Mouse (Mus musculus) mature B cell (primary cell): ENCODE results near the gene Fgfr2.

Source experiments
- in situ Hi-C: fragments of 300-500 bp; cut with MboI; formaldehyde crosslinking; loops from 2 replicates; pipeline ENCODE4 v1.14.3; 2019

Gene Fgfr2

DNA sequence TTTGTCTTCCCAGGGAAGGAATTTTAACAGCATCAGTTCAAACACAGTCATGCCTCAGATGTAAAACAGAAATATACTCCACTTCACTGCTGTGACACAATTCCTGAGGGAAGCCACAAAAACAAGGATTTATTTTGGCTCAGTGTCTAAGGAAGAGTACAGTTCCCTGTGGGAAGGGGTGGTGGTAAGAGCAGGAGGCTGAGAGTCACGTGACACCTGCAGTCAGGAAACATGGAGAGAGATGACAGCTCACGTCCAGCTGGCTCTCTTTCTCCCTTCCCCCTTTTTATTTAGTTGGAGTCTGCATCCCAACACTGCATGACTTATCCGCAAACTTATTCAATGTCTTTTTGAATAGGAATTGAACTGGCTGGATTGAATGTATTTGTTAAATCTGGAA, 1475.6 kb downstream of the Fgfr2 start:
- in situ Hi-C loops = no loop called here

DNA sequence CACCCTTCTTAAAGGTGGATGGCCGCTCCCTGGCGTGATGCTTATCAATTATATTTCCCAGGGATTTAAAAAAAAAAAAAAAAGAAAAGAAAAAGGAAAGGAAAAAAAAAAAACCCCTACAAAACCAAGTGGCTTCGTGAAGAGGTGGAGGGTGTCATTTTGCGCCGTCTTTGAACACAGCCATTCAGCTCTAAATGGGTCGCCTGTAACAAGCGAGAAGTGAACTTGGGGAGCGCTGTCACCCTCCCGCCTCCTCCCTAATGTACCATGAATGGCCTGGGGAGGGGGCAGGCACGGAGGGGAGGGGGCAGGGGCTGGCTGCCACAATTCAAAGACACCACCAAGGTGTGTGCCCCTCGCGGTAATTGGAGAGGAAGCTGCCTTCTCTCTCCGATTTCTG, 1478.6 kb downstream of the Fgfr2 start:
- in situ Hi-C loops = no loop called here

DNA sequence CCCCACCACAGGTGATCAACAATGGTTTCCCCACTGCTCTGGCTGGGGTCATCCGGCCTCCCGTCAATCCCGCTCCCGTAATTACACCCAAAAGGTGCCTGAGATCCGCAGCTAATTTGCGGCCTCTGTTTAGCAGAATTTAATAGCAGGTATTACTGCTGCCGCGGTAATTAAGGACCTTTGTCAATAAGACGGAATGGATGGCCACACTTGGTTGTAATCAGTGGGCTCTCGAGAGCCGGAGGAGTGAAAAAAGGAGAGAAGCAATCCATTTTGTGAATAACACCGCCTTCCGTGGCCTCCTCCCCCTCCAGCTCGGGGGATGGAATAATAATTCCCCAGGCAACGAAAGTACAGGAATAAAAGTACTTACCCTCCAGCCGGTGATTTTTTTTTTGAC, 1479.1 kb downstream of the Fgfr2 start:
- in situ Hi-C loops = no loop called here

DNA sequence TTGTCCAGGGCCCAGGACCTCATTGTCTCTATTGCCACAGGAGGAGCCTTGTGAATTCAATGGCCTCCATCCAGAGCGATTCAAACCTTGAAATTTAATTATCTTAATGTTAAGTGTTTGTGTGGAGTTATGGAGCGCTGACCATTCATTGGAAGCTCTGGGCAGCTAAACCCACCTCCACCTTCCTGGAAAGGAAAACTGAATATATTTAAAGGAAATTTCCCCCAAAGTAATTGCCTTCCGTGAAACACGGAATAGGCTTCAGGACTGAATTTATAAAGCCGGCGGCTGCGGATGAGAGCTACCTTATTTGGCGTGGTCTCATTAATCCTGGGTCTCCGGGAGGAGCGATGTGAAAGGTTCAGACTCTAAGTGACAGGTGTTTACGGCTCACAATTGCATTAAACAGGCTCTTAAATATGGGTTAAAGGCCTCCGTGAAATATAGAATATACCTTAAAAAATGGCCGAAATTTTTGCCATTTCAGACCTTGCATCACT, 1479.8 kb downstream of the Fgfr2 start:
- in situ Hi-C loops = no loop called here

DNA sequence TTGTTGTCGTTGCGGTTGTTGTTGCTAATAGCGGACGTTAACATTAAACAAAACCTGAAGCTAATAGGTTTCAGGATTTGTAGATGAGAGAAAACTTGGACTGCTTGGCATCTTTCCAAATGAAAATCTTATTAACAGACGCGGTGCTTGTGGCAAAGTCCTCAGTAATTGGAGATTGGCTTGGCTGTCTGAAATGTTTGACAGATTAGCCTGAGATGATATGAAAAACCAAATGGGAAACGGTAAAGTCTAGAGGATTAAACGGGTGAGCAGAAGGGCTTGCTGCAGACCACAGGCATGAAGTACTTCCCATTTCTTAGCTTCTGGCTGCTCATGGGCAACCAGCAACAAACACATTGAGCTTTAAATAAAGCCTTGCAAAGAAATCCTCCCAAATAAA, 1493.6 kb downstream of the Fgfr2 start:
- in situ Hi-C loops = no loop called here

DNA sequence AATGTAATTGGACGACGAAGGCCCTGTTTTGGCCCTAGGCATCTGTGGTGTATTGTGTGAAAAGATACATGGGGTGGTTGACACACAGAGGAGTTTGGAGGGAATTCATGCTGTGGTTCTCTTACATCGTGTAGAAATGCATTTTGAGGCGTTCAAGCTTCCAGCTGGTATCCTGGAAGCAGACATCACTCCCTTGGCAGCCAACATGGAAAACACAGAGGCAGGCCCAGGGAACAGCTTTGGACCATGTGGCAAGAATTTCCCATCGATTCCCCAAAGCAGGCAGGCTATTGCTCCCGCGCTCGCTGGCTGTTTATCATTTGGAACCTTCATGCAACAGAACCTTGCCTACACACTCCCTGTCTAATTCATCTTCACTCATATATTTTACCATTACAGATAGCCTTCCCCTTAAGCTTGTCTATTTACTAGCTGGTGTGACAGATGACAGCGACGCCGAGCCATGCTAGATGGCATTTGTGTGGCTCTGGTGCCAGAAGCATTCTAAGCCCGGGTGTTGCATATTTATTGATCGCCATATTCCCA, 1494.2 kb downstream of the Fgfr2 start:
- in situ Hi-C loops = no loop called here

DNA sequence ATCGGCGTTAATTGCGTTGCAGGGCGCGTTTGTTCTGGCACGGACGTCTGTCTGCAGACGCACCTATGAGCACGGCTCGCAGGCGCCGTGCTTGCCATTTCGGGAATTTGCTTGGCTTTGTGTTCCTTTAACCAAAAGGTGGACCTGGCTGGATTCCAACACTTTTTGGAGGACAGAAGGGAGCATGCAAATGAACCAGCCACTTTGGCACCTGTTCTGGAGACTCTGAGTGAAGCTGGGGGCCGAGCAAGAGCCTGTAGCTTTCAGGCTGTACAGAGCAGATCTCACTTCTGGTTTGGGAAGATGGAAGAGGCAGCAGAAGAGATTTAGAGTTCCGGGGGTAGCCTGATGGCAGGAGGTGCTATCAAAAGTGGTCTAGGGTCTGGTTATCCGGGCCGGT, 1494.8 kb downstream of the Fgfr2 start:
- in situ Hi-C loops = no loop called here

DNA sequence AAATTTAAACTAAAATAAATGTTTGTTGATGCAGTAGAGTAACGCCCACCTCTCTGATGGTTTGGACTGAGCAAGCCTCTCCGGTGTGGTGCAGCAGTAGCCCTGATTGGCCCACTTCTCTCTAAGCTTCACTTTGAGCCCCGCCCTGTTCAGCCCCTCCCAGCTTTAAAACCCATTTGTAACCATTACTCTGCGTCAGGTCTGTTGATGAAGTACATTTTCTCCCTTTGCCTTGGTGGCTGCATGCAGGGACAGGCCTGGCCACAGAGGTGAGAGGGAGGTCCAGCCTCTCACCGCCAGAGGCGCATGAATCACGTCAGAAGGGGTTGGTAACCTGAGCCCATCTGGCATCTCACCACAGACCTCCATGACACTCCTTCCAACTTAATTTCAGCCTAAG, 1513.5 kb downstream of the Fgfr2 start:
- in situ Hi-C loops = no loop called here

DNA sequence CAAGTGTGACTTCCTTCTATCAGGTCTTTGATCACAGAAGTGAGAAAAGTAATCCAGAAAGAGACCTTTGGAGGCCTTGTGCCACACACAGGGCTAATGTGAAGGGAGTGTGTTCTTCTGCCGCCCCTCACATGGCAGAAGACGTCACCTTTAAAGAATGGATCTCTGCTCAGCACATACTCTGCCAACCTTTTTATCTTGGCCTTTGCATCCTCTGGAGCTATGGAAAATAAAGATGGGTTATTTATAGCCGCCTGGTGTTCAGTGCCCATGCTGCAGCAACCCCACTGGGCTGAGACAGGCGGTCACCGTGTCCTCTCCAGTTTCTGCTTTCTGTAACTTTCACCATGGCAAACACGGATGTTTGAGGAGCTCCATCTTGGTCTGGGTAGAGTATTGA, 1515.1 kb downstream of the Fgfr2 start:
- in situ Hi-C loops = no loop called here

DNA sequence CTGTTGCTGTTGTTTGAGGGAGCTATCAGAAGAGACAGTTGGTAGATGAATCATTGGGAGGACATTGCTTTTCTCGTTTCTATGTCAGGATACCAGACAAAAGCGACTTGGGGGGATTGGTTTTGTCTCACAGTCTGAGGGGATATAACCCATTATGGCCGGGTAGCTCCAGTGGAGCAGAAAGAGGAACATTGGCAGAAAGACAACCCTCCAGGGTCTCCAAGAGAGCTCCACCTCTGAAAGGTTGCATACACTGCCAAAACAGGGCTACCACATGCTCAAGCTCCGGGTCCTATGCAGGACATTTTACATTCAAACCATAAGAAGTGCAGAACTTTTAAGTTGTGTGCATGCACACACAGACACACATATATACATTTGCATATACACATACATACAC, 1517.7 kb downstream of the Fgfr2 start:
- in situ Hi-C loops = no loop called here

DNA sequence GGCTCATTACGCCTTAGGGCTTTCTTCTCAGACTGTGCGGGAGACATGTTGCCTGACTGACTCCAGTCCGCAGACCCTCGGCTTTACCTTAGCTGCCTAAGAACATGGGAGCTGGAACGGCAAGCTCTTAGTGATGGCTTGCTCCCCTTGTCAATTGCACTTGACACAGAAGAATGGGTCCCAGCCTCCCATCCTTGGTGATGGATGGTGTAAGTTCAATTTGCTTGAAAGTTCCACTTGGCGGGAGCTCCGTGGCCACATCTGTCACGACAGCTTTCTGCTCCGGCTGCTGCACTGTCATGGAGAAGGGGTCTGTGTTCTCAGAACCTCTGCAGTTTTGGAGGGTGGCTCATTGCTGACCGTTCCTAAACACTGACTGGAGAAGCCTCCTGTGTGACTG, 1518.2 kb downstream of the Fgfr2 start:
- in situ Hi-C loops = no loop called here

DNA sequence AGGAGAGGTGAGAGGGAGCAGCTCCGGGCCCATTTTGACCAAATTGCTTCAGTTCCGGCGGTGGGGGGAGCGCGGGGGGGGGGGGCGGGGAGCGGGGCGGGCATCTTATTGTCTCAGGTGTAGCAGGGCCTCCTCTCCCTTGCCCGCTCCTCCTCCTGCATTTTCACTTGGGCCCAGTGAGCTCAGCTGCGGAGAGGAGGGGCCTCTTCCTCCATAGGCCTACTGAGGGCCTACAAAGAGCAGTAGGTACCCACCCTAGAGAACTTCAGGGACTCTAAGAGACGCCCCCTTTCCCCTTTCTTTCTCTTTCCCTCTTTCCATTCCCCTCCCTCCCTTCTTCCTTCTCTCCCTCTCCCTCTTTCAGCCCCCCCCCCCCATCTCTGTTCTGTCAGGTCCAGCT, 1520.0 kb downstream of the Fgfr2 start:
- in situ Hi-C loops = no loop called here

DNA sequence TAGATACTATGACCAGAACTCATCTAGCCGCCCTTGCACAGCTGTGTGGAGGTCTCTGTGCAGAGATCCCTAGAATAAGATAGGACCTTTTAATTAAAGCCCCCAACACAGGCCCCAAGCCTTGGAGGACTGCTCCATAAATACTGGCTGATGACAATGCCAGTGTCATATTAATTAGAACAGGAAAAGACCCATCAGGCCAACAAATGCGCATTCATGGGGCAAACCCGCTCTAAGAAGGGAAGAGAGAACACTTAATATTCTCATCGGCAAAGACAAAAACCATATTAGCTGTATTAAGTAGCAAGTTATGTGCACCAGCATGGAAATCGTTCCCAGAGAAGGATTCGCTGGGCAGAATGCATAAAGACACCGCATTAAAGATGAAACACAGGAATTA, 1521.0 kb downstream of the Fgfr2 start:
- in situ Hi-C loops = no loop called here

DNA sequence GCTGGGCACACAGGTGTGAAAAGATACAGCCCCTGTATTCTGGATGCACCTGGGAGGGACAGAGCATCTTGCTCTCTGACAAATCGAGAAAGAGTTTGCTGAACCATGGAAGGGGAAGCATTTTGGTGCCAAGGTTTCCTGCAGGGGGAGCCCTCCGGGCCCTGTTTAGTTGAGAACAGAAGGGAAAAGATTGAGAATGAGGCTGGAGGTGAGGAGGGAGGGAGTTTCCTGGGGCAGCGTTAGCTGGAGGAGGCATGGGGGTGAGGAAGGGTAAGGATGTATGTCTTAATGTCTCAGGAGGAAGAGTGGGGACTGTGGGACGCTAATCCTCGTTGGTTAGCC, 1524.7 kb downstream of the Fgfr2 start:
- in situ Hi-C loops = no loop called here

DNA sequence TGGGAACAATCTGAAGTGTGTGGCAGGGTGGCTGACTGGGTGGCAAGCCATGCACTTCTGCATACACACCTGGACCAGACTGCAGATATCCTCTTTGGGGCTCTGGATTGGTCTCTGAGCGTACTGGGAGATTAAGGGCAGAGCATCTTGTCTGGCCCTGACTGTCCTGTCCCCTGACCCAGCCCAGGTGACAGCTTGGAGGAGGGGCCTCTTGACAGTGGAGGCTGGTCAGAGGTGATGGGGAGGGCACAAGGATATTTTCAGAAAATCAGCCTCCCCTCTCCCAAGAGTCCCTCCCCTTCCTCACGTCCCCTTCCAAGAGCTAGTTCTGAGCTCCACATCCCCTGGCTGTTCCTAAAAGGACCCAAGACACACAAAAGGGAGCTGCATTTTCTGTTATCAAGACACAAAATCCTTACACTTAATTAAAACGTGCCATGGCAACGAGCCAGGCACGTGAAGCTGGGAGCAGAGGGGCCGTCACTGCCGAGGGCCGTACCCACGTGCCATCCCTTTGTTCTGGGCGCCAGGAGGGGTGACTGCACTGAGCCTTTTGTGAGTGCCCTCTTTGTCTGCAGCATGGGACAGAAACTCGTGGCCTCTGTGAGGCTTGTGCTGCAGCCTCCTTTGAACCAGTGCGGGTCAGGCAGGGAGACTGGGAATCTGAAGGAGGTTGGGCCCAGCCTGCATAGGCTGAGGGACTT, 1525.2 kb downstream of the Fgfr2 start:
- in situ Hi-C loops = no loop called here

DNA sequence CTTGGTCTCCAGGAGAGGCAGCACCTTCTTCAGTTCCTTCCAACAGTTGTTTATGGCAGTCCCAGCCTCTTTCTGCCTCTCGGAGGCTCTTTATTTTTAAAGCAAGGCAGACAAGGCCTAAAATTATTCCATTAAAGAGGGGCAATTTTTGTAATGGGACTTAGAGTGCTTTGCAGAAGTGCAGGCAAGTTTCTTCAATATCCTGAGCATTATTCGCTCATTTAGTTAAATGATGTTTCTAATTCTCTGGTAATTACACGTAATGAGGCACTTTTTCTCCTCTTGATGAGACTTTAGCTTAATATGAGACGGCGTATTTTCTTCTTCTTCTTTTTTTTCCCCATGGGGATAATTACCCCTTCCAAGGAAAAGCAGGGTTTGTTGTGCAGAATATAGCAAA, 1537.6 kb downstream of the Fgfr2 start:
- in situ Hi-C loops = no loop called here

DNA sequence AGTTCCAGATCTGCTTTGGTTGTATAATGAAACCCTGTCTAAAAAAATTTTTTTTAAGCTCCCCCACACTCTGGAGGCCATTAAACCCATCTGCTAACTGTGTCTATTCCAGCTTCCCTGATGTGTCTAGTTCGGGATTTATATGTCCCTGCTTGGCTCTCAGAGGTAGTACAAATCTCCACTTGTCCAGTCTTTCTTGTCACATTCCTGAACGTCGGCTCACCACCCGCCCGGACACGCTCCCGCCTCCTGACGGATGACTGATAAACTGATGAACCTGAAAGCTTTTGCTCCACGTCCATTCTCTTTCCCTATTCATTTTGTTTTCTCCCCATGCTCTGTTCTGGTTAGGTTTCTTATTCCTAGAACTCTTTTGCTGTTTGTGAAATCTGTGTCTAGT, 1541.0 kb downstream of the Fgfr2 start:
- in situ Hi-C loops = no loop called here

DNA sequence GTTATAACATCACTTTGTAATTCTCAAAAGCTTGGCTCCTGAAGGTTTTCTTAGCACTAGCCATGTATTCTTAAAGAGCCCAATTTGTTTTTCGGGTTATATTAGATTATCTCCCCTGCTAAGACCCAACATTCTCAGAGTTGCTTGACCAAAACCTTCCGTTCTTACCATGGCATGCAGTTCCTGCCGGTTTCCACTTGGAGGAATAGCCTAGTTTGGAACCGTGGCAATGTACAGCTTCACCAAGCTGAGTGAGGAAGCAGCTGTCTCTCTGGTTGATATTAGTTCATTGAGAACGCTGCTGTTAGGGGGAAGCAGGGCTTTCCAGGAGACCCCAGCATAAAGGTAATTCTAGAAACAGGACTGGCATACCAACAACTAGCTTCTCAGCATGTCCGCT, 1547.9 kb downstream of the Fgfr2 start:
- in situ Hi-C loops = no loop called here

DNA sequence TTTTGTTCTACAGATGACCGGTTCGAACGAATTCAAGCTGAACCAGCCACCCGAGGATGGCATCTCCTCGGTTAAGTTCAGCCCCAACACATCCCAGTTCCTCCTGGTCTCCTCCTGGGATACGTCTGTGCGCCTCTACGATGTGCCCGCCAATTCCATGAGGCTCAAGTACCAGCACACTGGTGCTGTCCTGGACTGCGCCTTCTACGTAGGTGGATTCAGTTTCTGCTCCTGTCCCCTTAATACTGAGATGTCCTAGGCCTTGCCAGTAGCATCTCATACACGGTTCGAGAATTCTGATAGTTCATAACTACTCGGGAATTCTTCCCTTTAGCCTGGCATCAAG, 1562.5 kb downstream of the Fgfr2 start:
- in situ Hi-C loops = loop anchor here (25.0 kb wide), 2 partner anchors 1002 to 1048 kb away; partner anchors contain the start of gene Ate1

DNA sequence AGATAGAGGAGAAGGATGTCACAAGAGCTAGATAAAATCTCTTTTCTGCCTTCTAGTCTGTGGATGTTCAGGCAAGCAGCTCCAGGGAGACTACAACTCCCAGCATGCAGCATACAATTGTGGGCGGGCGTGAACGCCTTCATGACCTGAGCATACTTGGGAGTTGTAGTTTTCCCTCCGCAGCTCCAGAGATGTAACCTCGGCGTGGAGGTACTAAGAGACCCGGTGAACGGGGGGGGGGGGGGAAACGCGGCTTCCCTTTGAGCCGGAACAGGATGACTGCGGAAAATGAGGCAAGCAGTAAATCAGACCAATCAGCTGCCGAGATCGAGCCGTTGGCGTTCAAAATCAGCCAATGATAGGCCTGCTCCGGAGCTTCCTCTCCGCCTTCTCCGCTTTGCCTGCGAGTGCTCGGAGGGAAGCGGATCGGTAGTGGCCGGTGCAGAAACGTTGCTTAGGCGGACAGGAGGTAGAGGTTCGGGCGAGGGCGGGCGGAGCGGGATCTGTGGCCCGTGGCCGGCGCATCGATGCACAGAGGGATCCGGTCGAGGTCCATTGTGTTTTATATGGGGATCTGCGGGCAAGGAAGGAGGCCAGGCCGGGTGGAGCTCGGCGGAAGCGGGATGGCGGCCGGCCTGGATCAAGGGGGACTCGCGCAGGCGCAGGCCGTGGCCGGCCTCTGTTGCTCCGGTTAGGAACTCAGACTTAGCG, 1563.0 kb downstream of the Fgfr2 start, which contains the start of gene Bub3:
Gene Bub3, plus strand, starts transcription at position 237 of the 711 bp plus-strand sequence.
- in situ Hi-C loops = loop anchor here (25.0 kb wide), 2 partner anchors 1002 to 1048 kb away; partner anchors contain the start of gene Ate1

DNA sequence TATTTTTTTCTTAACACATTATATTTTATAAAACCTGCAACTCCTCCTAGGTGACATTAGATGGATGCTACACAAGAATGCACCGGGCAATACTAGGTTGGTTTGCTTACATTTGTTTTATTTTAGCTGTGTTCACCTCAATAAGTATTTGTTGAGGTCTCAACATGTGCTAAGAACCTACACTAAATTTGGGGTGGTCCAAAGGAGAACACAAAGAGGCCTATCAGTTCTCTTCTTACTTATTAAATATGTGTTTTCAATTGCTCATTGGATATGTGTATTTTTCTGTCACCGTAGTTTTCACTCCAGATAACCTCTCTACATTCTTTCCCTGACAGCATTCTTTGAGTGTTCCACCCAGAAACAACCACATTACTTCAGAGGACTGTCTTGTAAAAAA, 1565.4 kb downstream of the Fgfr2 start:
- in situ Hi-C loops = loop anchor here (25.0 kb wide), 2 partner anchors 1005 to 1045 kb away; partner anchors contain the start of gene Ate1

DNA sequence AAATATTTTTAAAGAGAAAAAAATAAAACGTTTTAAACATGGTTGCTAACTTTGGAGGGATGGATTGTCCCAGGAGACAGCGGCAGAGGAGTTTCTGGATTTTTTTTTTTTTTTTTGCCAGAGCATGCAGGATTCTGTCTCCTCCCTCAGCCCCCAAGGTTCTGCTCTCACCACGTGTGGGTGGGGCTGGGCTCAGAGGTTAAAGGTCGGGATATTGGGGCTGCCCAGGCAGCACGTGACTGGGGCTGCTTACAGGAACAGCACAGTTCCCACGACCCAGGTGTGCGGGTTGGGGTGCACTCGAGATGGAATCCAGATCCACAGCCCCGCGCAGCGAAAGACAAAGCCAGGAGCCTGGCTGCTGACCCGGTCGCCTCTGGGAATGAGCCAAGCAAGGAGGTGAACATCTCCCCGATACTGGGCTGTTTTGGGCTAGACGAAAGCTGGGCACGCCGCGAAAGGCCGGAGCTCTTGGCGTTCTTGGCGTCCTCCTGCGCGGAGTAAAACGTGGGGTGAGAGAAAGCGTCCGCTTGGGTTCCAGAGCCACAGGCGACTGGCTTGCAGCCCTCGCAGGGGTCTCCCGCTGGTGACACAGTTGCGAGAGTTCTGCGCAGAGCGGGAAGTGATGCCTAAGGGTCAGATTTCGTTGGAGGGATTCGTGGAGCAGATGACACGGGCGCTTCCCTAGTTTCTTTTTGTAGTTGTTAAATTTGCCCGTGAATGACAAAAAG, 1566.4 kb downstream of the Fgfr2 start:
- in situ Hi-C loops = loop anchor here (25.0 kb wide), 2 partner anchors 1006 to 1044 kb away; partner anchors contain the start of gene Ate1
